Mouse (Mus musculus) testis, adult 2 months (tissue): Measurements from ENCODE around the gene Rfng. TPM values are rescaled to one million over a fixed set of nuclear protein-coding genes. Genes with fewer than 3 reads are reported as not detected.
A peak's percentile ranks its signal among the peaks of the same experiment; 100 is the strongest.

Source experiments
- H3K27ac ChIP-seq: fragments of 200-500 bp; 2 replicates; pipeline ENCODE4 v1.5.1; 2012; ENCODE audit warnings: low read depth, low read length; ENCODE audit not compliant: control insufficient read depth, insufficient read depth
- H3K27me3 ChIP-seq: fragments of 200-500 bp; 2 replicates; pipeline ENCODE4 v1.6.1; 2012; ENCODE audit warnings: mild to moderate bottlenecking, low read length, moderate library complexity; ENCODE audit not compliant: control insufficient read depth, insufficient read depth
- H3K36me3 ChIP-seq: fragments of 200-500 bp; 2 replicates; pipeline ENCODE4 v1.6.1; 2012; ENCODE audit warnings: mild to moderate bottlenecking, low read length; ENCODE audit not compliant: control insufficient read depth, insufficient read depth
- H3K4me1 ChIP-seq: fragments of 200-500 bp; 2 replicates; pipeline ENCODE4 v1.6.1; 2012; ENCODE audit warnings: low read length; ENCODE audit not compliant: control insufficient read depth, insufficient read depth
- H3K4me3 ChIP-seq: fragments of 200-500 bp; 2 replicates; pipeline ENCODE4 v1.5.1; 2012; ENCODE audit warnings: low read depth, mild to moderate bottlenecking, low read length, moderate library complexity, mixed read lengths; ENCODE audit not compliant: control insufficient read depth
- CTCF ChIP-seq: fragments of 200-500 bp; IDR thresholded peaks from 2 replicates; pipeline ENCODE4 v1.5.1; 2012; ENCODE audit warnings: low read depth, mild to moderate bottlenecking, inconsistent platforms, low read length, moderate library complexity; ENCODE audit not compliant: control insufficient read depth, insufficient read depth, insufficient replicate concordance
- POLR2A ChIP-seq: fragments of 200-500 bp; IDR thresholded peaks from 2 replicates; pipeline ENCODE4 v1.6.1; 2012; ENCODE audit warnings: low read depth, mild to moderate bottlenecking, inconsistent platforms, low read length, moderate library complexity; ENCODE audit not compliant: control insufficient read depth
- polyA plus RNA-seq: library from polyadenylated mRNA; depleted of rRNA; stranded (reverse); fragments of >200 nt; gene quantifications from 2 replicates; pipeline ENCODE4 v1.2.3, GENCODE M21; 2012

The Rfng gene
- polyA plus RNA-seq, 1 experiment, result 11.1 TPM

DNA sequence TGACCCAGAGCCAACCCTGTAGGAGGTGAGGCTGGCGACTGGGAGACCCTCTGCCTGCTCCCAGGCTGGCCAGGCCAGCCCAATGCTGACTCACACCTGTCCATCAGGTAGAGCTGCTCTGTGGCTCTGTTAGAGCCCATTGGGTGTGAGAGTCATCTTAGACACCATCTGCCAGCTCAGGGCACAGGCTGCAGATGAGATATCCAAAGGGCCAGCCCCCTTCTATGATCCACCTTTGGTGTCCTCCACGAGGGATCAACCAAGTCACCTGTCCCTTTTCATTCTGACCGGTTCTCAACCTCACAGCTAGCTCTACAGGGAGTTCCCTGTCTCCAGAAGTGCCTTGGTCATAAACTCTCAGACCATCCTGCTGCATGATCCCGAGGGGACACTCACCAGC, 38.3 kb upstream of the Rfng start:
- Histone ChIP-seq H3K27ac (no peak overlapping the region), H3K36me3 (no peaks in the 10 kb centered on the region; the same call in 1 of the 2 replicates), H3K4me3 (peak overlapping the region; percentile 12; the same call in 1 of the 2 replicates), H3K27me3 (no peaks in the 10 kb centered on the region), H3K4me1 (peaks cover 18% of the 10 kb centered on the region)
- TF ChIP-seq POLR2A, result no peak

- Histone ChIP-seq H3K36me3 (no peaks in the 10 kb centered on the region; the same call in 1 of the 2 replicates), H3K4me1 (peaks cover 18% of the 10 kb centered on the region), H3K27me3 (no peaks in the 10 kb centered on the region), H3K4me3 (no peak overlapping the region), H3K27ac (no peak overlapping the region)
- TF ChIP-seq CTCF (no peak), POLR2A (no peak)
Measured at GRCm38 (mm10) chr11:120821076-120821922, 37.3 kb upstream of the Rfng start.

DNA sequence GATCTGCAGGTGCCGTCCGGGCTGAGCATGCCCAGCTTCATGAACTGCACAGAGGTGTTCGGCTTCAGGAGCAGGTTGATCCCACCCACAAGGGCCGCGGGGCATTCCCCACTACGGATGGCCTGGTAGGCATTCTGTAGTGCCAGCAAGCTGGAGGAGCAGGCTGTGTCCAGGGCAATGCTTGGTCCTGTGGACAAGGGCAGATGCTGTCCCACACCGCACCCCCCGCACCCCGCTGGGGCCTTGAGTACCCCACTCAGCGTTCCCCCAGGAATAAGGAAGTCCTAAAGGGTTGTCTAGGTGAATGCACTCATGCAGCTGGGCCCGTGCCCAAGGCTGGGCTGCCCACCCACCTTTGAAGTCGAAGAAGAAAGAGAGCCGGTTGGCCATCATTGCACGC, 36.5 kb upstream of the Rfng start:
- Histone ChIP-seq H3K4me1 (peaks cover 18% of the 10 kb centered on the region), H3K4me3 (no peak overlapping the region), H3K36me3 (no peaks in the 10 kb centered on the region; the same call in 1 of the 2 replicates), H3K27ac (no peak overlapping the region), H3K27me3 (no peaks in the 10 kb centered on the region)
- TF ChIP-seq POLR2A (no peak), CTCF (no peak)

DNA sequence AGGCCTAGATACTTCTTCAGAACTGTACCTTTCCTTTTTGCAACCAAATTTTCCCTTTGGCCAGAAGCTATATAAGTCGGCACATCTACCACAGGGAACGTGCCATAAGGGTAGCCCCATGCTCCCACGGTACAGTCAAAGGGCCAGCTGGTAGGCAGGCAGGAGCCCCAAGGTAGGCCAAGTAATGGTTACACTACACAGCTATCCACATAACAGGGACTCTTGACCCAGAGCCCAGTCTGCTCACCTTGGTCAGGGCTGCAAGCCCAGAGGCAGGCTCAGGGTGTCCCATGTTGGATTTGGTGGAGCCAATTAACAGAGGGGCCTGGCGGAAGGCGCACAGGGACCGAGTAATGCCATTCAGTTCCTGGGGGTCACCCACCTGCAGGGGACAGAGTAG, 35.5 kb upstream of the Rfng start:
- Histone ChIP-seq H3K27me3 (no peaks in the 10 kb centered on the region), H3K36me3 (no peaks in the 10 kb centered on the region; the same call in none of the 2 replicates), H3K4me3 (no peak overlapping the region), H3K4me1 (peaks cover 9% of the 10 kb centered on the region), H3K27ac (no peak overlapping the region)
- TF ChIP-seq CTCF, result no peak
- no peak for TF ChIP-seq POLR2A

GRCm38 (mm10) chr11:120818251-120818650, 34.2 kb upstream of the Rfng start:
- no peak for TF ChIP-seq POLR2A
- TF ChIP-seq CTCF, result no peak
- H3K27me3 ChIP-seq, result no peaks in the 10 kb centered on the region
- H3K4me3 ChIP-seq, result no peak overlapping the region
- no peaks in the 10 kb centered on the region; the same call in none of the 2 replicates for H3K36me3 ChIP-seq
- H3K4me1 ChIP-seq, result peaks cover 6% of the 10 kb centered on the region
- no peak overlapping the region for H3K27ac ChIP-seq

GRCm38 (mm10) chr11:120817358-120817757, 33.4 kb upstream of the Rfng start:
- no peaks in the 10 kb centered on the region; the same call in 1 of the 2 replicates for H3K4me1 ChIP-seq
- H3K27me3 ChIP-seq, result no peaks in the 10 kb centered on the region
- H3K27ac ChIP-seq, result no peak overlapping the region
- no peak for TF ChIP-seq POLR2A
- no peak overlapping the region for H3K4me3 ChIP-seq
- H3K36me3 ChIP-seq, result no peaks in the 10 kb centered on the region; the same call in none of the 2 replicates

DNA sequence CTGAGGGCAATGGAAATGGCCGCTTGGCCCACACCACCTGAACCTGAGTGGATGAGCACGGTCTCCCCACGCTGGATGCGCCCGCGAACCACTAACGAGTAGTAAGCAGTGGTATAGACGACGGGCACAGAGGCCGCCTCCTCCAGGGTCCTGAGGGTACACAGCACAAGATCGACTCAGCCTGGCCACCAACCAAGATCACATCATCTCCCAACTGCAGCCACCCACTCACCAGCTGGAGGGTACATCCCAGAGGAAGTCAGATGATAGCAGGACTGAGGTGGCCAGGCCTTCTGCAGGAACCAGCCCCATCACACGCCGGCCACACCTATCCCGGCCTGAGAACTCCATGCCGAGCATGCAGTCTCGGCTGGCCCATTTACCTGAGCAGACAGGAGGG, 28.1 kb upstream of the Rfng start:
- no peak for TF ChIP-seq POLR2A
- TF ChIP-seq CTCF, result no peak
- Histone ChIP-seq H3K27me3 (no peaks in the 10 kb centered on the region), H3K4me1 (no peaks in the 10 kb centered on the region), H3K27ac (no peak overlapping the region), H3K36me3 (no peaks in the 10 kb centered on the region; the same call in 1 of the 2 replicates), H3K4me3 (no peak overlapping the region)
